Mouse (Mus musculus) spleen, adult 18-20 months (tissue): Measurements from ENCODE around the gene Nfib.

Source experiments
- DNase-seq, 2 experiments: peaks; one replicate each; pipeline ENCODE4 v3.0.0; 2022; ENCODE audit warnings: mixed read lengths in 2 of 2

Nfib gene

DNA sequence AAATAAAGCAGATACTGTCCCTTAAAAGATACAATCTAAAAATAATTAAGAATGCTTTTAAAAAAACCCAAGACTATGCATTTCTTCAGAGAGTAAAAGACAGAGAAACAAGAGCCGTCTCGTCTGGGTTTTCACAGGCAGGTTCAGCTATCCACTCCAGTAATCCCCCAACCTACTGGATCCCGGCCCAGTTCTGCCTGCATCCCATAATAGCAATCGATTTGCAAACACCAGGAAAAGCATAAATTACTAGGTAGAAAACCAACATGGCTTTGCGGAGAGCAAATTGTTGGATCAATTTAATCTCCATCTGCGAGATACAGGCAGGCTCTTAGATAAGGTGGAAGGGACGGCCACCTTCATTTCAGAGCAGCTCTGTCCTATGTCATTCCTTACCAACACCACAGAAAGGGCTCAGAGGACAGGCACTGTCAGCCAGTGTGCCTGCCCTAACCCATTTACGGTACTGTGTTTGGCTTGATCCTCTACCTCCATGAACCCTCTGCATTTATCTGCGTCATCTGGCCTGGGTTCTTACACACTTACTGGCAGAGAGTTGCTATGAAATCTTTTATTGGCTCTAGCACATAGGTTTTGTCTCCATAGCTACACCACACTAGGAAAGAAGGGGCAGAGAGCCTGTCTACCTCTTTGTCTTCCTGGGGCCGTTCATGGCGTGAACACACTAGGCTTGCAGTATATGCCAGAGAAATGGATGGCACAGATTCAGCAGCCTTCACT is 321.4 kb downstream of the Nfib start:
- no peak for DNase-seq

DNA sequence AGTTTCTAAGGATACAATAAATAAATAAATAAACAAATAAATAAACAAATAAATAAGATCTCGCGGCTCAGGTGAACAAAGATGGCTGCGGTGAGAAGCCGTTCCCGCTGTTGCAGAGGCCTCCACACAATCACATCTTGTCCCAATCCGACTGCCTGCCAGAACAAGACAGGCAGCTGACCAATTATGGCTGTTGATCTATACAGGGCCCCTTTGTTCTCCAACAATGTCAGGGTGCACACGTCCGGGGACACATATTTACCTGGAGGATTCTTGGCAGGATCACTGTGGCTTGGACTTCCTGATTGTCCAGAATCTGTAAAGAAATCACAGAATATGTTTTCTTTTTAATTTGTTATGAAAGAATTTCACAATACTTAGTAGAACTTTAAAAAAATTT is 322.2 kb downstream of the Nfib start:
- no peak for DNase-seq

DNA sequence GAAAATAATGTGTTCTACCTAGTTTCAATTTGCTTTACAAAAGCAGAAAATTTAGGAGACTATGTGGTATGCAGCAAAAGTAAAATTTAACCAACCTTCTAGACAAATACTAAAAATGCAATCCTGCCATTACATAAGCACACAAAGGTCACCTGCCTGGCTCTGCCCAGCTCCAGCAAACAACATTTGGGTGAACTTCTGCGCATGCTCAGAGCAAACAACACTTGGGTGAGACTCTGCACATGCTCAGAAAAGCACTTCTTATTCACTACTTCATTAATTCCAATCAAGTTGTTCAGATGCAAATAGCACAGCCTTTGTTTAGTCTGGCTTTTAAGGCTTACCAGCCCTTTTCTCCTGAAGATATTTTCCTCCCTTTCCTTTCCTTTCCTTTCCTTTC is 323.8 kb downstream of the Nfib start:
- DNase-seq, result no peak

DNA sequence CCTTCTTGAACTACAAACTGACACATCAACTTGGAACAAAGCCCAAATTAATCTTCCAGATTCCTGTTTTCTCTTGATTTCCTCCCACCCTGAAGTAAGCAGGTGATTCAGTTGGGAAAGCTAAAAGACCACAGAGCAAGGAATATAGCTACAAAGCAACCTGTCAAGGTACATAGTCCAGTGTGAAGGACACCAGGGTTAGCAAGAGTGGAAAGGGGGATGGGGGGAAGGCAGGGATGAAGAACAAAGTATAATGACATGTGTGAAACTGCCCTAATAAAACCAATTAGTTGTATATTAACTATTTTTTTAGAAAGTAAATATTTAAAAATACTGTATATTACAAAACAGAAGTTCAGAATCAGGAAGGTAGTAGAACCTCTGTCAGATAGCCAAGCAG is 325.0 kb downstream of the Nfib start:
- DNase-seq, result no peak

DNA sequence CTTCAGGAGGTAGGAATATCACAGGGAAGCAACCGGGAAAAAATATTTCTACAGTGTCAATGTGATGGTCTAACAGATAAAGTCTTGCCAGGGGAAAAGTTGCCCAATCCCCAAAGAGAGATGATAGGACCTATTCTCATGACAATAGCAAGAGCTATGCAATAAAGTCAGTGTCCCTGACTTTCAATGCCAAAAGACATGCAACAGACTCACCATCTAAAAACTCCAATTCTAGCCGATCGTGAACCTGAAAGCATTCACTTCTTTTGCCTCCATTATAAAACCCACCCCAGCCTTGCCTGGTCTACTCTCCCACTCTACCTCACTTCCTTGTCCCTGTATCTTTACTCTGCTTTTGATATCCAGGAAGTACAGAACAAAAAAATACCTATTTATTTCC is 327.5 kb downstream of the Nfib start:
- DNase-seq, result no peak

DNA sequence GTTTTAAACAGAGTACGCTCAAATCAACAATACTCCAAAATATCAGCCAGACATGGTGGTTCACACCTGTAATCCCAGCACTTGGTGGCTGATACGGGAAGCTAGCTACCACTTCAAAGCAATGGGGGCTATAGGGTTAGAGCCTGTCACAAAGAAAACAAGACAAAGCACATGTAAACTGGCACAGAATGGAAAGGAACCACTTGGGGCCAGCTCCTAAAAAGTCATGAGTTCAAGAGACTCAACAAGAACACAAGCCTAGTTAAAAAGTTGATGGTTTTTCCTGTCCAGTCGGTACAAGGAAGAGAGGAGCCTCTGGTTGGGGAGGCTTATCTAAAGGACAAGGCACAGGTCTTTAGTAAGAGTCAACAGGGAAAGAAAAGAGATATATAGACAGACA is 327.9 kb downstream of the Nfib start:
- DNase-seq, result no peak

DNA sequence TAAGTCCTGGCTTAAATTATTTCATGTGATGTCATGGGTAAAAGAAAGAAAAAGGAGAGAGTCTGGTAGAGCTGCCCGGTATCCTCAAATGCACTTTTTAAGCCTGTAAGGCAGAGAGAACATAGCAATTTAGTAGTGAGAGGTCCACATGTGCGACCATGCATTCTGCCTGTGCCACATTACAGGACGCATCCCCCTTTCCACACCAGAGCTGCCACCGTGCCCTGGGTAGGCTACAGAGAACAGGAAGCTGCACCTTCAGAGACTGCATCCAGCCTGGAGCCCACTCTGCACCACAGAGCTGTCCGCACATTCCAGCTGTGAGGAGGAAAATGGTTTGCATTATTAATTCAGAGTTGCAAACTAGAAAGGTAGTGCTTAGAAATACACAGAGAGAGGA is 331.0 kb downstream of the Nfib start:
- no peak for DNase-seq

DNA sequence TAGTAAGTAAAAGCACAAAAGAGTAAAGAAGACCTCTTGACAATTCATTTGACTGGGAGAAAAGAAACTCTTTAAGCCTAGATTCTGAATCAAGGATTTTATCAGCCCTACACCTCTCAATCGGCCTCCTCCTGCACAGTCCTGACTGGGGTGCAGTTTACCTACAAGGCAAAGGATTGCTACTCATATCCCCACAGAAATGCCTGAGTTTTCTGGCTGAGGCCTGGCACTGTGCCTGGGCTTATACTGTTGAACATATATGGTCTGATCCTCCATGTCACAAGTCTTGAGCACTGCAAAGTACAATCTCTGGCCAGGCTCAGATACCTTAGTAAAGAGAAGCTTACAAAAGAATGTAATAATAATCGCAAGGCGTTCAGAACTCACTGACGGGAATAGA is 333.3 kb downstream of the Nfib start:
- DNase-seq, result no peak

DNA sequence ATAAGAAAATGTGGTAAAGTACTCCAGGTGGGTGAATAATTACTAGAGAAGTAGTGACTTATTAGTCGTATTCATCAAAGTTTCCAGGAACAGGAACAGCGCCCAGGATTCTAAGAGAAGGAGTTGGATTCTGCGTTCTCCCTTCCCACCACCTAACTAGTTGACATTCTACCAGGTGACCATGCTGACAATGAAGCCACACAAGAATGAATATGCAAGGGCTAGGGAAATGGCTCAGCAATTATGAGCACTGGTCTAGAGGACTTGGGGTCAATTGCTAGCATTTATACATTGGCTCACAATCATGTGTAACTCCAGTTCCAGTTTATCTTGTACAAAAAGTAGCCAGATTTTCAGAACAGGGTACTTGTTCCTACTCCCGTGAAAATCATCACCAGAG is 334.1 kb downstream of the Nfib start:
- no peak for DNase-seq

DNA sequence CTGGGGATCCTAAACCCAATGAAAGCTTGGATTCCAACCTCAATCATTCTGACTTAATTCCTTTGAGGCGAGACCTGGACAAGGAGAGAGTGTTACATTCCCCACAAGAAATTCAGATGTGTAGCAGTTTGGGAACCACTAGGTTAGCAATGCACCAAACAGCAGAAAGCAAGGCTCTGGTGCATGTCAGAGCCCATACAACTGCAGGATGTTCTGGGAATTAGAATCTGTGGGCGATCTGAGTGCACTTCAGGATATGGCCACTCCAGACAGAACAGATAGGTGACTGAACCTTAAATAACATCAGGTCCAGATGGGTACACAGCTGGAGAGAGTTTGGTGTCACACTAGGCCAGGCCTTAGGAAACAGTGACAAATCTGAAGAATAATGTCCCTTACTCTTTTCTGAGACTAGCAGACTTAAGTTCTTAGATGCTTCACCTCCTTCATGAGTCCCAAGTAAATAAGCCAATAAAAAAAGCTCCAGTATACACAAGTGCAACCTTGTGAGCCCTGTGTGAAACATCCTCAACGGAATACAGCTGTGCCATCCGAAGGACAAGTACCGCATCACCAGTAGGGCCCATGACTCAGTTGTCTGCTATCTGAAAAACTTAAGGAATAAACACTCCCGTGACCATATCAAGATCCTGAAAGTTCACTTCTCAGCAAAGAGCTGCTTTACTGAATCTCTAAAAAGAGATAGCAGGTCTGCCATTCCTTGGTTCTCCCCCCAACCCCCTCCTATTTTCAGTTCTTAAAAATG is 336.4 kb downstream of the Nfib start:
- DNase-seq, result no peak

DNA sequence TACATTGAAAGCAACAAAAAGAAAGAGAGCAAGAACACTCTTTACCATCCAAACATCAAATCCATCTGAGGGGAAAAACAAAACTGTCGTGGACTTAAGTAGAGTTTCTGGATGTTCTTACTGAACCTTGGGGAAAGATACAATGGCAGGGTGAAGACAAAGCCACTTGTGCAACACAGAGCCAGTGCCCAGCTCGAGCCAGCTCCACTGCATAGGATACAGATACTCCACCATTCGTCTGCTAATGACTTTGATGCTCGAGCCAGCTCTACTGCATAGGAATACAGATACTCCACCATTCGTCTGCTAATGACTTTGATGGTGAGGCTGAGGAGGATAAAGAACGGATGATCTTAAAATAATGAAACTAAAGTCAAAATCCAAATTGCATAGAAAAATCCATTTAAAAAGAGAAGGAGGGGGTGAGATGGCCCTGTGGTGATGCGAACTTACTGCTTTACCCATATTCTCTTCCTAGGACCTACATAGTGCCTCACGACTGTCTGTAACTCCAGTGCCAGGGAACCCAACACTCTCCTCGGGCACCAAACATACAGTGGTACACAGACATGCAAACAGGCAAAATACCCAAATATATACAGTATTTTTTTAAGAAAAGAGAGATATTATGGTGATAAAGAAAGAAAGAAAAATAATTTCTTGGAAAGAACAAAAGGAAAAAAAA is 337.3 kb downstream of the Nfib start:
- DNase-seq, result no peak

DNA sequence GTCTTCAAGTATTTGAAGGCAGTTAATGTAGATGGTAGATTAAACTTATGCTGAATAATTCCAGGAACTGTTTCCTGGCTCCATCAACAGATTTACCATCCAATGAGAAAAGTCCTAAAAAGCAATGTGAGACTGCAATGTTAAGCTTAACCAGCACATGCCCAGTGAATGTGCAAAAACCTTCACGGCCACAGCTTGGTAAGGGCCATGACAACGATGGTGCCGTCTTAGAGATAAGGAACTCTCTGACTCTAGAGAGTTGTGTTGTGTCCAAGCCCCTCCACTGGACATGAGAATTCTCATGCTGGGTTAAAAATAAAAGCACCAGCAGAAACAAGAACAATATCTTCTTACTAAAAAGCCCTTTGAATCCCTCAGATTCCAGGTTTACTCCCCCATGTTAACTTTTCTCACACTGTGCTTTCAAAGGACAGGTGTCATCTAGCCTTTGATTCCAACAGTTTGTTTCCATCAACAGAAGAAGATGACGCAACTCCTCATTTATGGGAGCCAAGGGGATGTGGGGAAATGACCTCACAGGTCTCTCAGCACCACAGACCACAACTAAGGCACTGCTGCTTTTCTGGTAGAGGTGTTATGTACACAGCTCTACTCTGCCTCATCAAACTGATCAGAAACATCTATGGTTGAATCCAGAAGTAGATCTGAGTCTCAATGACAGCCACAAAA is 340.7 kb downstream of the Nfib start:
- DNase-seq, result no peak

DNA sequence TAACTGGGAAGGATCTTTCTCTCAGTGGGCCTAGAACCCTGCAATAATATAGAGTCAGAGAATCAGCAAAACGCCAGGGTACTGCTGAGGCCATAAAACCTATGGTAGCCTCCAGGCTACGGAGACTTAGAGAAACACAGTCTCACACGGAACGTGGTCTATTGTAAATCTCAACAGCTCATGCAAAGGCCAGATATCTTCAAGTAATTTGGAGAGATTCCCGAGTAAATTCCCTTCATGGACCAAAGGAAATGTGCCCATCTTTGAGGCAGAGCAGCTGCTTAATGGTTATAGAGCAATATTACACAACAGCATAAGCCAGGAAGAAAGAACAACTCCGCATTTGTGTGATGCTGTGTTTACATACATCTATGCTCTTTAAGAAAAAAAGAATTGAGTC is 341.6 kb downstream of the Nfib start:
- DNase-seq, result no peak

DNA sequence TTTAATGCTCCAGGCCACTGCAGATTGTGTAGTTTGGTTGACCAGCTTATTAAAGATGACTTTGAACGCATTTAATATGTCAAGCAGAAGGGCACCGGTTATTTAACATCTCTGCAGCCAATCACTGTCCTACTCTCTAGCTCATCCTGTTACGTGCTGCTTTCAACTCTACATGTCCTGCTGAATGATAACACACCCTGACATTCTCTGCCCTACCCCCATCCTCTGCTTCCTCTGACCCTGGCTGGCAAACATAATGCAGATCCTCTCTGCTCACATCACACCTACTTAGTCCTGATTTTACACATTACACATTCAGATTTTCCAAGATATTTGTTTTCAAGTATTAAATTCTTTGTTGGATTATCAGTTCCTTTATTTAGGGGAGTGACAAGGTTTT is 343.3 kb downstream of the Nfib start:
- no peak for DNase-seq

DNA sequence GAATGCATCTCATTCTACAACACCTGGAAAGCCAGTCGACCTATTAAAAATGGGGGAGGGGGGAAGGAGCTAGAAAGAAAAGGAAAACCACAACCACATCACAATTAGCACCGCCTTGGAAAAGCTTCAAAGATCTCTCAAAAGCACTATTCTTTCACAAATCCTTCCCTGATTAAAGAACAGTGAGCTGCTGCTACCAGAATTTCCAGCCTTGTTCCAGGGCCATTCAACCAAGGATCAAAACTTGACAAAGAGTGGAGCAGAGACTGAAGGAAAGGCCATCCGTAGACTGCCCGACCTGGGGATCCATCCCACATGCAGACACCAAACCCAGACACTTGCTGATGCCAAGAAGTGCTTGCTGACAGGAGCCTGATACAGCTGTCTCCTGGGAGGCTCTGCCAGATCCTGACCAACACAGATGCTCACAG is 345.5 kb downstream of the Nfib start:
- DNase-seq, result no peak

DNA sequence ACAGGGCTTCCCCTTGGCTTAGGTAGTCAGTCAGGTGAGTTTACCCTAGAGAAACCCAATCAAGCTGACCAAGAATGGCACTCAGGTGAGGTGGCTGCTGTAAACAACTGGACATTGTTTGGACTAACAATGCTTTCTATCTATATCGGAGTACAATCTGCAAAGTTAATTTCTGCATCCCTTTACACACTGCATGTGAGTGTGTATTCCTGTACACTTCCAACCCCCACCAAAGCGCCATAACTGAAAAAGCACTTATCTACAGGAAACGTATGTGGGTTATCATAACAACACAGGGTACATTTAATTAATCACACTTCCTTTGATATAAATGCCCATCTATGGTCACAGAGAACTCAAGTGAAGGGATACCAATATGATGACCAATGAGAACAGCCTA is 346.4 kb downstream of the Nfib start:
- DNase-seq, result no peak

DNA sequence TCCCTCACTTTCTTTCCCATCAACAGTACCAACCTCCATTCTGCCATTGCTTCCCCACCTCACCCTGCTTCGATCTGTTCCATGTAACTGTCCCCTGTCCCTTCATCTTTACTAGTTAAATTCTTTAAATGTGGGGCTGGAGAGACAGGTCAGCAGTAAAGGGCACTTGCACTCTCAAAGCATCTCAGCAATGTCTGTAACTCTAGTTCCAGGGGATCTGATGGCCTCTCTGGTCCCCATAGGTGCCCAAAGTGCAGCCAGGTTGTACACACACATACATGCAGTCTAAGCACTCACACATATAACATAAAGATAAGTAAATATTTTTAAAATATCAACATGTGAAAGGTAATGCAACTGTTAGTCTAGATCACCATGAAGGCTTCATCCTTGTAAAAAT is 356.5 kb downstream of the Nfib start:
- no peak for DNase-seq

DNA sequence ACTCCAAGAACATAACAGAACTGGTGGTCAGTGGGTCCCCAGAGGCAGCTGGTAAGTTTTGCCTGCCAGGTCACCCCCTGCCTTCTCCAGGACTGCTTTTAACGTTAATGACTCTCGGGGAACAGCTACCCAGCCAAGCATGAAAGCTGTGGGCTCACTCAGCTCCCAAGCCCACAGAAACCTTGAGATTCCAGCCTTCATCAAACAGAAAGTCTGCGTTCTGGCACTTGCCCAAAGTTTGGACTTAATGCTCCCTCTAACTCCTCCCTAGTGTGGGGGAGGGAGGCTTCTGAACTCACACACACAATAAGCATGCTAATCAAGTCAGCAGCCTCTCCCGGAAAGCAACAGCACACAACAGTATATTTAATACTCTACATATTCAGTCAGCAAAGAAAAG is 360.8 kb downstream of the Nfib start:
- no peak for DNase-seq

DNA sequence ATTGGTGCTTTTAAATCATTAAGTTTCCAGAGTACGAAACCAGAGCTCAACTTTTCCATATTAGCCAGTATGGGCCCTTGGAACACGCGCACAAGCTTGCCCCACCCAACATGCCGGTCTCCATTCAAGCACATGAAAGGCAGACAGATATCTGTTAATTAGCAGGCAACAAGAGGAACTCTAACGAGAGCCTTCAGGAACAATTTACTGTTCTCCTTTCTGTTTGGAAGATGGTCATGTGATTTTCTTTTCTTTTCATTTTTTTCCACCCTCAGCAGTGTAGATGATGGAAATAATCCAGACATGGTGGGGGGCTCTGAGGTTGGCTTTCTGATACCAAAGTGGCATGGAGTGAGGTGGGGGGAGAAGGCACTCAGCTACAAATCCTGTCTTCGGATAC is 361.3 kb downstream of the Nfib start:
- no peak for DNase-seq

DNA sequence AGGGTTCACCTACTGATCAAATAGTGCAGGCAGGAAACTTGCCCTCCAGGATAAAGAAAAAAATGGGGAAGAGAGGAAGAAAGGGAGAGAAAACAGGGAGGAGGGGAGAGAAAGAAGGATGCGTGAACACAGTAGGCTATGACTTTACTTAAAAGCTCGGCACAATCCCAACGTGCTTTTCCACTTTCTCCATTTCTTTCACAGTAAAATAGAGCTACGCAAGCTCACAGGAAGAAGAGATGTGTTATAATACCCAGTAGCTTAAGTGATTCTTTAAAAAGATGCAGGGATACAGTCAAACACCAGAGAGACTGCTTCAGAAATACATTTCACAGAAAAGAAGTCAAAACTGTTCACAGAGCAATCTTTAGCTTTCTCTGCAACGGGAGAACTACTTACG is 366.6 kb downstream of the Nfib start:
- no peak for DNase-seq

DNA sequence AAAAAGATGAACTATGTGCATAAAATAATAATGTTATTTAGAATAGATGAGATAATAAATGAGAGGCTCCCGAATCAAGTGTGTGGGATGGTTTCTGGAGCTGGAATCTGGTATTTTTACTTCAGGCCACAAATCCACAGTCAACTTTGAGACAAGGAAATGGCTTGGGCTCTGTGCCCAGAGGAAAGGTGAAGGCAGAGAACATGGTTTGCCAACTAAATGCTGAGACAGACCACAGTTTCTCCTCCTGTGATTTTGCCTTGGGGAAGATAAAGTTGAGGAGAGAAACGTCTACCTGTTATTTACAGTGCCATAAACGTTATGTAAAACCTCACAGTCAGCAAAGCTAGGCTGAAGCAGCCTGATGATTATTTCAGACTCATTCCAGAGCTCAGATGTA is 367.1 kb downstream of the Nfib start:
- no peak for DNase-seq

DNA sequence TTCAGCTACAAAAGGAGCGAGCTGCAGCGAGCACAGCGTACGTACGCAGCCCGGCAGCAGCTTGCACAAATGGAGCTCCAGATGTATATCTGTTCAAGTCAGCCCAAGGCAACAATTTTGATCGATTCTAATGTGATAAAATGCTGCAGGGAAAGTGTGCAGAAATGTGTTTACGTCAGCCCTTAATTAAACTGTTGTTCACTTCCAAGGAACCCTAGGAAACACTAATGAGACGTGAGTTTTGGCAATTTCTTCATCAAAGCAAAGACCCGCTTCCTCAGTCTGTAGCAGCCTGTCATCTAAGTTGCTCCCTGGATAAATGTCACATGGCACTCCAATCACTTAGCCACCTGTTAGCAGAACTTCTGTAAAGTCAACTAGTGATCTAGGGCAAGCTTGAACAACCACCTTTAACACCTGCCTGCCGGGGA is 368.6 kb downstream of the Nfib start:
- DNase-seq, result no peak

DNA sequence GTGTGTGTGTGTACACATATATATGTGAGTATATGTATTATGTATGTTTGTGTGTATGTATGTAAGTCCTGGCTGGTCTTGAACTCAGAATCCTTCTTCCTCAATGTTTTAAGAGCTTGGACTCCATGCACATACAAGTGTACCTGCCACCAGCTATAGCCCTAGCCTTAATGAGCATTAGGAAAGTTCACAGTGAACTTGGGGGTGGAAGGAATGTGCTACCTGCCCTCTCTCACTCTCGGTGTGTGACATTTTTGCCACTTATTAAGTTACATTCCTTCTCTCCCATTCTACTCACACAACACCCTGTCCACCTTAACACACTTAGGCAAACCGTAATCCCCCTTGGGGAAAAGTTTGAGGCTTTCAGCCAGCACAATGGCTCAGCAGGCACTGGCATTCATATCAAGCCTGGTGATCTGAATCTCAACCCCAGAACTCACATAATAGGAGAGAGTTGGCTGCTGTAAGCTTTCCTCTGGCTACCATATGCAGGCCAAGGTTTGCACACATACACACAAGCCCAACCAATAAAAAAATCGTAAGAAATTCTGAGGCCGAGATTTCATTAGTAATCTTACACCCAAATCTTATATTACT is 370.2 kb downstream of the Nfib start:
- DNase-seq, result no peak
